Mouse (Mus musculus) layer of hippocampus, adult 2 months (tissue): Measurements from ENCODE around the gene Ganab. TPM values are rescaled to one million over a fixed set of nuclear protein-coding genes. Genes with fewer than 3 reads are reported as not detected.
A peak's percentile ranks its signal among the peaks of the same experiment; 100 is the strongest.
"Not testable (repeated sequence)": the region's sequence is repeated elsewhere in the genome, so short reads cannot be mapped to it uniquely, and the experiment has no call there.

ENCODE experiments used
- DNase-seq, 2 experiments: peaks; one replicate each; pipeline ENCODE4 v3.0.0; 2022; ENCODE audit warnings: low spot score in 2 of 2
- H3K27ac ChIP-seq: fragments of 200-600 bp; 2 replicates; pipeline ENCODE4 v1.8.1; 2022
- H3K4me3 ChIP-seq: fragments of 200-600 bp; 2 replicates; pipeline ENCODE4 v1.8.1; 2022; ENCODE audit warnings: mild to moderate bottlenecking
- CTCF ChIP-seq: fragments of 200-600 bp; conservative IDR thresholded peaks from 2 replicates; pipeline ENCODE4 v1.8.1; 2022; ENCODE audit warnings: antibody characterized with exemption, mild to moderate bottlenecking, moderate library complexity
- long read RNA-seq, 2 experiments: library from polyadenylated mRNA; stranded (forward); transcript quantifications; one replicate each; pipeline ENCODE4 v2.0.0; 2021; ENCODE audit warnings: borderline mapping rate in 2 of 2
- total RNA-seq, 2 experiments: library from RNA; stranded (reverse); gene quantifications; 2 replicates each; pipeline ENCODE4 v1.2.3; 2021

Gene Ganab
- total RNA-seq: 100 to 1,000 TPM; 114 to 118 TPM
- long read RNA-seq, experiment 1, transcript Ganab-202 (24 exons, 3,788 nt): major isoform, 39 of 77 reads
- long read RNA-seq, experiment 1, transcript Ganab-201 (25 exons, 3,860 nt): minor isoform, 7 of 77 reads
- long read RNA-seq, experiment 1, partial matches to known transcripts: 19 of 77 reads
- long read RNA-seq, experiment 1, other reads (novel, unspliced or antisense): 12 of 77 reads
- long read RNA-seq, experiment 2, transcript Ganab-201 (25 exons, 3,860 nt): minor isoform, 10 of 85 reads
- long read RNA-seq, experiment 2, transcript Ganab-202 (24 exons, 3,788 nt): major isoform, 43 of 85 reads
- long read RNA-seq, experiment 2, partial matches to known transcripts: 26 of 85 reads
- long read RNA-seq, experiment 2, other reads (novel, unspliced or antisense): 6 of 85 reads

GRCm38 (mm10) chr19:8897865-8898495 is at the start of gene Ganab:
Gene Ganab, plus strand, starts transcription at chr19:8898071.
- DNase-seq: peak; percentile 96 to 97
- Histone ChIP-seq H3K4me3 (peak within 1 kb of the TSS; percentile 97), H3K27ac (peak within 1 kb of the TSS; percentile 97)
- peak; percentile 48 for TF ChIP-seq CTCF

- Histone ChIP-seq H3K4me3 (no peak overlapping the region), H3K27ac (no peak overlapping the region)
- no peak for DNase-seq
- no peak for TF ChIP-seq CTCF
Measured at GRCm38 (mm10) chr19:8848356-8848755, 49.5 kb upstream of the Ganab start.

GRCm38 (mm10) chr19:8850402-8850901 is 47.4 kb upstream of the Ganab start, which contains the start of gene Lrrn4cl:
Gene Lrrn4cl, plus strand, starts transcription at chr19:8850768.
- no peak for DNase-seq
- no peak within 1 kb of the TSS for H3K4me3 ChIP-seq
- no peak for TF ChIP-seq CTCF
- no peak within 1 kb of the TSS for H3K27ac ChIP-seq

GRCm38 (mm10) chr19:8851639-8852038 is 46.2 kb upstream of the Ganab start:
- H3K4me3 ChIP-seq: no peak overlapping the region
- no peak overlapping the region for H3K27ac ChIP-seq
- no peak for TF ChIP-seq CTCF
- DNase-seq: no peak

GRCm38 (mm10) chr19:8852236-8852928 is 45.5 kb upstream of the Ganab start:
- no peak overlapping the region for H3K27ac ChIP-seq
- no peak for DNase-seq
- no peak overlapping the region for H3K4me3 ChIP-seq
- TF ChIP-seq CTCF: no peak

GRCm38 (mm10) chr19:8853117-8853516 is 44.8 kb upstream of the Ganab start:
- no peak for TF ChIP-seq CTCF
- no peak for DNase-seq
- Histone ChIP-seq H3K4me3 (no peak overlapping the region), H3K27ac (no peak overlapping the region)

- peak; percentile 85 for TF ChIP-seq CTCF
- DNase-seq: peak in 1 of 2 experiments; percentile 47
- no peak overlapping the region for H3K27ac ChIP-seq
- no peak overlapping the region for H3K4me3 ChIP-seq
Measured at GRCm38 (mm10) chr19:8857689-8858088, 40.2 kb upstream of the Ganab start.

- Histone ChIP-seq H3K27ac (no peak overlapping the region), H3K4me3 (no peak overlapping the region)
- no peak for DNase-seq
- TF ChIP-seq CTCF: peak; percentile 64
Measured at GRCm38 (mm10) chr19:8859018-8859417, 38.9 kb upstream of the Ganab start.

GRCm38 (mm10) chr19:8864265-8864664 is 33.6 kb upstream of the Ganab start:
- no peak overlapping the region for H3K4me3 ChIP-seq
- TF ChIP-seq CTCF: no peak
- H3K27ac ChIP-seq: no peak overlapping the region
- DNase-seq: no peak

- H3K4me3 ChIP-seq, DNase-seq: not testable (repeated sequence)
- peak overlapping the region; percentile 94; the same call in 1 of the 2 replicates for H3K27ac ChIP-seq
Measured at GRCm38 (mm10) chr19:8870381-8870780, 27.5 kb upstream of the Ganab start.

- TF ChIP-seq CTCF: no peak
- Histone ChIP-seq H3K4me3 (peak overlapping the region; percentile 99), H3K27ac (peak overlapping the region; percentile 94)
- no peak for DNase-seq
Measured at GRCm38 (mm10) chr19:8870838-8871237, 27.0 kb upstream of the Ganab start.

GRCm38 (mm10) chr19:8871267-8872186 is 26.3 kb upstream of the Ganab start, which contains the start of gene Ubxn1:
Gene Ubxn1, plus strand, starts transcription at chr19:8871496.
- peak; percentile 99 for DNase-seq
- Histone ChIP-seq H3K4me3 (peak within 1 kb of the TSS; percentile 99), H3K27ac (peak within 1 kb of the TSS; percentile 94)
- TF ChIP-seq CTCF: no peak
